Mouse (Mus musculus): ENCODE measurements around the gene Sftpd. TPM values are rescaled to one million over a fixed set of nuclear protein-coding genes. Genes with fewer than 3 reads are reported as not detected.

Gene Sftpd
- total and polyA plus RNA-seq, 3 experiments: not detected

DNA sequence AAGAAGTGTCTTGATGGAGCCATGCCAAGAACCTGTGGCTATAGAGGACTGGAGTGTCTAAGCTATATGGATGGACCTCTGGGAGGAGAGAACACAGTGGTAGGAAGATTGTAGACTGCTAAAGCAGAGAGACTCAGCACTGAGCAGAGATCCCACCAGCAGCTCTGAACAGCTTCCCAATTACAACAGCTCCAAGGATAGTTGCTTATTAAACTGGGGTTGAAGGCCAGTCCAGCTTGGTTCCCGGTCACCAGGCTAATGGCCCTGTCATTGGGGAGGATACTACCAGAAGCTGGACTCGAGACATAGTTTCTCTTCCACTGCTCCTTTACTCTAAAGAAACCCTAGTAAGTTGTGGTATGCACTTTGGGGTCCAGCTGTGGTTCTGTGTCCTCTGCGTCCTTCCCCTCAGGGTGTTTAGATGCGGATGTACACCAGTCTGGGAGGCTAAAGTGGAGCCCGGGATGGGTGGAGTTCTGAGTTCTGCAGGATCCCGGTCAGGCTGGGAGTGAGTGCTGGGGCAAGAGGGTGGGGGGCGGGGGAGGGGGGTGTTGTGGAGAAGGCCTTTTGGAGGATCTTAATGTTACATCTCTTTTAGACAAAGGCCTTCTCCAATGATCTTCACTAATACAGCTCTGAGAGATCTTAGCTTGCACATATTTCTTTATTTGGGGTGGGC, 33.6 kb downstream of the Sftpd start, which contains the start of gene Mbl1:
Gene Mbl1, plus strand, starts transcription at position 239 of the 679 bp plus-strand sequence.
- no peaks in the 10 kb centered on the region for H3K79me2 ChIP-seq (replicated peaks; ENCODE audit: control insufficient read depth, extremely low read depth, insufficient read depth, poor library complexity, severe bottlenecking)
- TF ChIP-seq PAX5 (IDR thresholded peaks at IDR 0.05; ENCODE audit: low read length): no peak
- no peak for TF ChIP-seq USF2 (conservative IDR thresholded peaks at IDR 0.05; ENCODE audit: low read depth, low read length)
- TF ChIP-seq NRF1 (IDR thresholded peaks at IDR 0.05; ENCODE audit: low read depth, low read length): no peak
- TF ChIP-seq RCOR1 (conservative IDR thresholded peaks at IDR 0.05; ENCODE audit: low read depth, low read length): no peak
- TF ChIP-seq ZNF384 (IDR thresholded peaks at IDR 0.05; ENCODE audit: low read depth, low read length): no peak
- TF ChIP-seq GABPA (IDR thresholded peaks at IDR 0.05; ENCODE audit: insufficient replicate concordance, low read depth, low read length): no peak
- TF ChIP-seq UBTF (IDR thresholded peaks at IDR 0.05; ENCODE audit: low read depth, low read length): no peak
- no peak for TF ChIP-seq JUND (conservative IDR thresholded peaks at IDR 0.05; ENCODE audit: low read depth, low read length)
- no peaks in the 10 kb centered on the region for H3K4me1 ChIP-seq (ENCODE audit: control insufficient read depth in 1 of 2, insufficient read depth in 2 of 2)
- no peaks in the 10 kb centered on the region for H3K27me3 ChIP-seq (replicated peaks)
- no peaks in the 10 kb centered on the region for H3K9me3 ChIP-seq (replicated peaks; ENCODE audit: low read length)
- H3K36me3 ChIP-seq (replicated peaks in 1 of 2; ENCODE audit: control insufficient read depth in 1 of 2, insufficient read depth in 1 of 2, low read length in 1 of 2): no peaks in the 10 kb centered on the region
- dilution Hi-C loops (cut with MboI; ENCODE audit: extremely low pct_ligation_motif_present, extremely low pct_unique_long_range_greater_than_20kb, low sequenced_read_pairs) (no loop called here), in situ Hi-C loops (cut with MboI; ENCODE audit: low pct_ligation_motif_present, low pct_unique_long_range_greater_than_20kb, low sequenced_read_pairs) (no loop called here)
- no peak within 1 kb of the TSS for H3K4me2 ChIP-seq (ENCODE audit: insufficient read depth, low read depth, poor library complexity, severe bottlenecking)
- no peak within 1 kb of the TSS for H3K9ac ChIP-seq (ENCODE audit: insufficient read depth, low read depth)
- DNase-seq (ENCODE audit: extremely low read depth): no peak
- no peak within 1 kb of the TSS for H3K27ac ChIP-seq (ENCODE audit: insufficient read depth, low read depth)
- H3K4me3 ChIP-seq (replicated peaks in 1 of 3; ENCODE audit: low read depth in 2 of 3, low read length in 2 of 3, poor library complexity in 1 of 3): no peak within 1 kb of the TSS

DNA sequence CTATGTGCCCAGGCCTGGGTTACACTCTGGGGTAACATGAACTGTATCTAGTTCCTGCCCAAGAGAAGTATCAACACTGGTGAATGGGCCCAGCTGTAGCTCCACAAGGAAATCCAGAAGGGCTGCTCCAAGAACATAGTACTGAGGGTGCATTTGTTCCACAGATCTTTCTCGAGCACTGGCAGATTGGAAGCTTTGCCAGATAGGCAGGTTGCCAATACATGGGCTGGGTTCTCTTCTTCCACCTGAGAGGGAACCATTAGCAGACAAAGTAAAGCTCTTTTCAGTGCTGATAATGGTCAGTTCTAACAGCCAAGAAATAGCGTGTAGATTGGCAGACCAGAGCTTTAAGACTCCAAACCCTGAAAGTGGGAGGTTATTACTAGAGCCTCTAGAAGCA, 37.6 kb downstream of the Sftpd start:
- dilution Hi-C loops (cut with MboI; ENCODE audit: extremely low pct_ligation_motif_present, extremely low pct_unique_long_range_greater_than_20kb, low sequenced_read_pairs): no loop called here
- H3K27me3 ChIP-seq (replicated peaks): no peaks in the 10 kb centered on the region
- no peaks in the 10 kb centered on the region for H3K9me3 ChIP-seq (replicated peaks; ENCODE audit: low read length)
- no peaks in the 10 kb centered on the region for H3K4me1 ChIP-seq (ENCODE audit: control insufficient read depth in 1 of 2, insufficient read depth in 2 of 2)
- H3K4me3 ChIP-seq (replicated peaks in 1 of 3; ENCODE audit: low read depth in 2 of 3, low read length in 2 of 3, poor library complexity in 1 of 3): no peak overlapping the region
- TF ChIP-seq PAX5 (IDR thresholded peaks at IDR 0.05; ENCODE audit: low read length): no peak
- TF ChIP-seq SIN3A (IDR thresholded peaks at IDR 0.05; ENCODE audit: low read length): no peak
- no peak for TF ChIP-seq POLR2A (IDR thresholded peaks at IDR 0.05; ENCODE audit: low read depth, low read length)
- no peak for TF ChIP-seq JUN (IDR thresholded peaks at IDR 0.05; ENCODE audit: insufficient read depth, low read depth, low read length)
- no peak for TF ChIP-seq KAT2A (IDR thresholded peaks at IDR 0.05; ENCODE audit: insufficient replicate concordance, low read length)
- no peak for TF ChIP-seq USF1 (IDR thresholded peaks at IDR 0.05; ENCODE audit: low read depth, low read length)
- no peak for TF ChIP-seq ZNF384 (IDR thresholded peaks at IDR 0.05; ENCODE audit: low read depth, low read length)
- TF ChIP-seq HCFC1 (IDR thresholded peaks at IDR 0.05; ENCODE audit: low read depth, low read length): no peak
- in situ Hi-C loops (cut with MboI; ENCODE audit: low pct_ligation_motif_present, low pct_unique_long_range_greater_than_20kb, low sequenced_read_pairs): no loop called here
- no peaks in the 10 kb centered on the region for H3K79me2 ChIP-seq (replicated peaks; ENCODE audit: control insufficient read depth, extremely low read depth, insufficient read depth, poor library complexity, severe bottlenecking)
- no peak for DNase-seq (ENCODE audit: extremely low read depth)
- no peak overlapping the region for H3K4me2 ChIP-seq (ENCODE audit: insufficient read depth, low read depth, poor library complexity, severe bottlenecking)
- H3K27ac ChIP-seq (ENCODE audit: insufficient read depth, low read depth): no peak overlapping the region
- no peak overlapping the region for H3K9ac ChIP-seq (ENCODE audit: insufficient read depth, low read depth)
- H3K36me3 ChIP-seq (replicated peaks in 1 of 2; ENCODE audit: control insufficient read depth in 1 of 2, insufficient read depth in 1 of 2, low read length in 1 of 2): no peaks in the 10 kb centered on the region
